Mouse (Mus musculus): ENCODE measurements around the gene 1700028J19Rik. TPM values are rescaled to one million over a fixed set of nuclear protein-coding genes. Genes with fewer than 3 reads are reported as not detected.

1700028J19Rik gene
- polyA plus RNA-seq (2012; rRNA removed), result 2.4 and 3.6 TPM in 2 replicates

GRCm38 (mm10) chr7:44246055-44246983 is at the start of gene 1700028J19Rik, which contains the start of gene 2410002F23Rik:
1700028J19Rik (minus strand) TSS chr7:44246695.
2410002F23Rik (plus strand) TSS chr7:44246722.
- peak; percentile 91 for DNase-seq
- WGBS, result under 1% methylated on average over 62 of the region's 62 CpGs
- no peaks in the 10 kb centered on the region for H3K27me3 ChIP-seq (ENCODE audit: control insufficient read depth, insufficient read depth, low read length)
- peak within 1 kb of the TSS; percentile 42; the same call in 1 of the 2 replicates for H3K27ac ChIP-seq (ENCODE audit: control insufficient read depth, insufficient read depth, low read length)
- H3K36me3 ChIP-seq (ENCODE audit: control insufficient read depth, insufficient read depth, low read length), result peaks cover 10% of the 10 kb centered on the region; the same call in 1 of the 2 replicates
- H3K4me1 ChIP-seq (replicated peaks; ENCODE audit: control insufficient read depth, insufficient read depth, low read length), result peaks cover 6% of the 10 kb centered on the region; the same call in 1 of the 2 replicates
- peak; percentile 77 for TF ChIP-seq POLR2A (IDR thresholded peaks at IDR 0.05; ENCODE audit: control insufficient read depth, extremely low read depth, insufficient read depth, low read length, poor library complexity)
- TF ChIP-seq CTCF (IDR thresholded peaks at IDR 0.05; ENCODE audit: borderline replicate concordance, control insufficient read depth, extremely low read depth, insufficient read depth, low read length, poor library complexity), result peak; percentile 54; the same call in 1 of the 2 replicates
- H3K4me3 ChIP-seq (ENCODE audit: control insufficient read depth, insufficient read depth, low read length), result peak within 1 kb of the TSS; percentile 87

- Histone ChIP-seq H3K4me3 (ENCODE audit: control insufficient read depth, insufficient read depth, low read length) (no peak overlapping the region), H3K27me3 (ENCODE audit: control insufficient read depth, insufficient read depth, low read length) (no peaks in the 10 kb centered on the region), H3K27ac (ENCODE audit: control insufficient read depth, insufficient read depth, low read length) (no peak overlapping the region), H3K36me3 (ENCODE audit: control insufficient read depth, insufficient read depth, low read length) (no peaks in the 10 kb centered on the region), H3K4me1 (replicated peaks; ENCODE audit: control insufficient read depth, insufficient read depth, low read length) (no peaks in the 10 kb centered on the region)
- 60% methylated on average over 4 of the region's 4 CpGs for WGBS
- TF ChIP-seq CTCF (IDR thresholded peaks at IDR 0.05; ENCODE audit: borderline replicate concordance, control insufficient read depth, extremely low read depth, insufficient read depth, low read length, poor library complexity) (no peak), POLR2A (IDR thresholded peaks at IDR 0.05; ENCODE audit: control insufficient read depth, extremely low read depth, insufficient read depth, low read length, poor library complexity) (no peak)
- no peak for DNase-seq
Measured at GRCm38 (mm10) chr7:44291418-44291817, 44.9 kb upstream of the 1700028J19Rik start.

- H3K36me3 ChIP-seq (ENCODE audit: control insufficient read depth, insufficient read depth, low read length), result no peaks in the 10 kb centered on the region
- no peak overlapping the region for H3K4me3 ChIP-seq (ENCODE audit: control insufficient read depth, insufficient read depth, low read length)
- 85% methylated on average over 4 of the region's 4 CpGs for WGBS
- H3K4me1 ChIP-seq (replicated peaks; ENCODE audit: control insufficient read depth, insufficient read depth, low read length), result no peaks in the 10 kb centered on the region
- DNase-seq, result no peak
- no peak overlapping the region for H3K27ac ChIP-seq (ENCODE audit: control insufficient read depth, insufficient read depth, low read length)
- H3K27me3 ChIP-seq (ENCODE audit: control insufficient read depth, insufficient read depth, low read length), result no peaks in the 10 kb centered on the region
- TF ChIP-seq POLR2A (IDR thresholded peaks at IDR 0.05; ENCODE audit: control insufficient read depth, extremely low read depth, insufficient read depth, low read length, poor library complexity), result no peak
- no peak for TF ChIP-seq CTCF (IDR thresholded peaks at IDR 0.05; ENCODE audit: borderline replicate concordance, control insufficient read depth, extremely low read depth, insufficient read depth, low read length, poor library complexity)
Measured at GRCm38 (mm10) chr7:44290986-44291385, 44.5 kb upstream of the 1700028J19Rik start.

GRCm38 (mm10) chr7:44287760-44288159 is 41.3 kb upstream of the 1700028J19Rik start:
- no peaks in the 10 kb centered on the region for H3K36me3 ChIP-seq (ENCODE audit: control insufficient read depth, insufficient read depth, low read length)
- 86% methylated on average over 7 of the region's 7 CpGs for WGBS

GRCm38 (mm10) chr7:44281586-44281985 is 35.1 kb upstream of the 1700028J19Rik start:
- Histone ChIP-seq H3K4me3 (ENCODE audit: control insufficient read depth, insufficient read depth, low read length) (no peak overlapping the region), H3K36me3 (ENCODE audit: control insufficient read depth, insufficient read depth, low read length) (no peaks in the 10 kb centered on the region), H3K4me1 (replicated peaks; ENCODE audit: control insufficient read depth, insufficient read depth, low read length) (no peaks in the 10 kb centered on the region), H3K27me3 (ENCODE audit: control insufficient read depth, insufficient read depth, low read length) (no peaks in the 10 kb centered on the region), H3K27ac (ENCODE audit: control insufficient read depth, insufficient read depth, low read length) (no peak overlapping the region)
- 90% methylated on average over 7 of the region's 7 CpGs for WGBS
- no peak for TF ChIP-seq CTCF (IDR thresholded peaks at IDR 0.05; ENCODE audit: borderline replicate concordance, control insufficient read depth, extremely low read depth, insufficient read depth, low read length, poor library complexity)
- TF ChIP-seq POLR2A (IDR thresholded peaks at IDR 0.05; ENCODE audit: control insufficient read depth, extremely low read depth, insufficient read depth, low read length, poor library complexity), result no peak
- DNase-seq, result no peak

More at GRCm38 (mm10) chr7:44287760-44288159, 41.3 kb upstream of the 1700028J19Rik start:
- no peak overlapping the region for H3K4me3 ChIP-seq (ENCODE audit: control insufficient read depth, insufficient read depth, low read length)
- H3K27me3 ChIP-seq (ENCODE audit: control insufficient read depth, insufficient read depth, low read length), result no peaks in the 10 kb centered on the region
- H3K4me1 ChIP-seq (replicated peaks; ENCODE audit: control insufficient read depth, insufficient read depth, low read length), result no peaks in the 10 kb centered on the region
- DNase-seq, result no peak
- H3K27ac ChIP-seq (ENCODE audit: control insufficient read depth, insufficient read depth, low read length), result no peak overlapping the region
- no peak for TF ChIP-seq CTCF (IDR thresholded peaks at IDR 0.05; ENCODE audit: borderline replicate concordance, control insufficient read depth, extremely low read depth, insufficient read depth, low read length, poor library complexity)
- no peak for TF ChIP-seq POLR2A (IDR thresholded peaks at IDR 0.05; ENCODE audit: control insufficient read depth, extremely low read depth, insufficient read depth, low read length, poor library complexity)

GRCm38 (mm10) chr7:44280959-44281358 is 34.5 kb upstream of the 1700028J19Rik start:
- TF ChIP-seq POLR2A (IDR thresholded peaks at IDR 0.05; ENCODE audit: control insufficient read depth, extremely low read depth, insufficient read depth, low read length, poor library complexity) (no peak), CTCF (IDR thresholded peaks at IDR 0.05; ENCODE audit: borderline replicate concordance, control insufficient read depth, extremely low read depth, insufficient read depth, low read length, poor library complexity) (no peak)
- Histone ChIP-seq H3K36me3 (ENCODE audit: control insufficient read depth, insufficient read depth, low read length) (no peaks in the 10 kb centered on the region), H3K4me3 (ENCODE audit: control insufficient read depth, insufficient read depth, low read length) (no peak overlapping the region), H3K4me1 (replicated peaks; ENCODE audit: control insufficient read depth, insufficient read depth, low read length) (no peaks in the 10 kb centered on the region), H3K27me3 (ENCODE audit: control insufficient read depth, insufficient read depth, low read length) (no peaks in the 10 kb centered on the region), H3K27ac (ENCODE audit: control insufficient read depth, insufficient read depth, low read length) (no peak overlapping the region)
- 22% methylated on average over 1 of the region's 1 CpGs for WGBS
- DNase-seq, result no peak
